Mouse (Mus musculus) heart, postnatal 0 days (tissue): ENCODE data around the gene Cadm4.

Experiments used
- CTCF ChIP-seq: IDR thresholded peaks from 2 replicates; pipeline ENCODE4 v1.5.1; 2016; ENCODE audit warnings: antibody characterized with exemption, control low read depth, low read depth
- EP300 ChIP-seq: IDR thresholded peaks from 2 replicates; pipeline ENCODE4 v1.6.1; 2016; ENCODE audit warnings: antibody characterized with exemption, low read depth

DNA sequence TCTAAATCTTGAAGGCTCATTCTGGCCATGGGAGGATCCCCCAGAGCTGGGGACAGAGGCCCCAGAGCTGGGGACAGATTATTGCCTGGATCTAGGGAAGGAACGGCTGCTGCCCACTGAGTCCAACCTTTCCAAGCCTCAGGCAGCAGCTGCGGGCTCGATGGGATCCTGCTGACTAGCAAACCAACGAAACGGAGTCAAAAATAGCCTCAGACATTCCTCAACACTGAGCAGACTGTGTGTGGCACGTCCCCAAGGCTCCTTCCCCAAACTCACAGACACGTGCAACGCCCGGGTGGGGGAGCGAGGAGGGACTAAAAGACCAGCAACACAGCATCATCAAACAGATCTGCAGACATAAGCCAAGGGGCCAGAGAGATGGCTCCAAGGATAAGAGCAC is 43.8 kb upstream of the Cadm4 start:
- TF ChIP-seq CTCF (no peak), EP300 (no peak)
